In genomic region chr5:122548671-122549070, GRCm38 (mm10) we compare ENCODE assay signal across 9 mouse cellular contexts. TPM values are rescaled to one million over a fixed set of nuclear protein-coding genes. Genes with fewer than 3 reads are reported as not detected.
DNase-seq lines count a peak whose midpoint lies in the region; ATAC-seq and TF ChIP-seq lines count a peak whose summit lies in the region.
"Had no signal": no experiment of that assay in that cellular context is flagged by ENCODE, and none has a peak within 500 bp of the region (broad histone marks: within the 10 kb centered on the region; RNA-seq: fewer than 3 reads in every experiment).

No protein-coding gene starts in this region.

- no peaks in the 10 kb centered on the region for H3K36me3 ChIP-seq in liver, adult 2 months (ENCODE audit: control insufficient read depth, insufficient read depth, low read length)
- no peaks in the 10 kb centered on the region for H3K36me3 ChIP-seq in heart, embryonic 16.5 days (ENCODE audit: control insufficient read depth, insufficient read depth)
- no peaks in the 10 kb centered on the region for H3K36me3 ChIP-seq in liver, embryonic 16.5 days (ENCODE audit: control insufficient read depth, insufficient read depth)

- no peak overlapping the region for H3K9ac ChIP-seq in liver, adult 2 months (ENCODE audit: low read depth, low read length)
- H3K9ac ChIP-seq in heart, embryonic 16.5 days (ENCODE audit: low read length): peak overlapping the region; percentile 41
- H3K9ac ChIP-seq in liver, embryonic 16.5 days (ENCODE audit: low read depth, low read length): no peak overlapping the region
- H3K9ac ChIP-seq: neural tube, embryonic 13.5 days had no signal

- peak; percentile 28; the same call in 1 of the 2 replicates for ATAC-seq in heart, embryonic 16.5 days (replicated peaks; ENCODE audit: extremely low read depth, insufficient read depth, low FRiP score)
- peak; percentile 59 for ATAC-seq in liver, embryonic 16.5 days (ENCODE audit: low read depth)

- H3K4me3 ChIP-seq in liver, adult 2 months (ENCODE audit: insufficient read depth, low read depth, low read length): no peak overlapping the region
- no peak overlapping the region for H3K4me3 ChIP-seq in heart, embryonic 16.5 days (ENCODE audit: low read length)
- no peak overlapping the region for H3K4me3 ChIP-seq in liver, embryonic 16.5 days (ENCODE audit: low read depth, low read length)
- H3K4me3 ChIP-seq: neural tube, embryonic 13.5 days had no signal

- 20% methylated on average over 6 of the region's 6 CpGs for WGBS in liver, adult 2 months
- 47% methylated on average over 6 of the region's 6 CpGs for WGBS in heart, embryonic 16.5 days
- WGBS in liver, embryonic 16.5 days (ENCODE audit: insufficient replicate concordance): 49% methylated on average over 6 of the region's 6 CpGs

- H3K9me3 ChIP-seq in heart, embryonic 16.5 days (replicated peaks; ENCODE audit: control insufficient read depth, low read length): no peaks in the 10 kb centered on the region
- no peaks in the 10 kb centered on the region for H3K9me3 ChIP-seq in liver, embryonic 16.5 days (replicated peaks; ENCODE audit: control insufficient read depth, low read length)
- H3K9me3 ChIP-seq: neural tube, embryonic 13.5 days had no signal

- H3K4me2 ChIP-seq in heart, embryonic 16.5 days (ENCODE audit: low read depth, low read length): no peak overlapping the region
- no peak overlapping the region for H3K4me2 ChIP-seq in liver, embryonic 16.5 days (ENCODE audit: low read depth, low read length)
- H3K4me2 ChIP-seq: neural tube, embryonic 13.5 days had no signal

- no peaks in the 10 kb centered on the region for H3K79me2 ChIP-seq in liver, adult 2 months (ENCODE audit: control insufficient read depth, insufficient read depth, low read length)

- TF ChIP-seq CTCF in liver, adult 2 months (IDR thresholded peaks at IDR 0.05; ENCODE audit: low read depth, low read length): no peak

- TF ChIP-seq POLR2A in liver, adult 2 months (IDR thresholded peaks at IDR 0.05; ENCODE audit: extremely low read depth, insufficient read depth, low read length): no peak

- H3K4me1 ChIP-seq in liver, adult 2 months (ENCODE audit: control insufficient read depth, insufficient read depth, low read length): peaks cover 7% of the 10 kb centered on the region
- H3K4me1 ChIP-seq in heart, embryonic 16.5 days (ENCODE audit: control insufficient read depth, insufficient read depth, low read length): peaks cover 36% of the 10 kb centered on the region
- no peaks in the 10 kb centered on the region; the same call in none of the 2 replicates for H3K4me1 ChIP-seq in liver, embryonic 16.5 days (ENCODE audit: control insufficient read depth, low read depth, low read length)

- H3K27ac ChIP-seq in liver, adult 2 months (replicated peaks; ENCODE audit: insufficient read depth, low read depth, low read length): peak overlapping the region; percentile 34
- H3K27ac ChIP-seq in heart, embryonic 16.5 days (ENCODE audit: low read length): peak overlapping the region; percentile 84
- H3K27ac ChIP-seq in liver, embryonic 16.5 days (ENCODE audit: low read length): peak overlapping the region; percentile 42; the same call in 1 of the 2 replicates

- peak; percentile 87 for DNase-seq in liver, adult 2 months (ENCODE audit: extremely low read depth, low read depth, low spot score)
- no peak for DNase-seq in liver
- DNase-seq in thymus, postnatal 0 days (ENCODE audit: low spot score): peak; percentile 46
- DNase-seq in urinary bladder, postnatal 10 days (ENCODE audit: low spot score): no peak
- no peak for DNase-seq in frontal cortex, adult 2 months (ENCODE audit: extremely low spot score in 1 of 2, low spot score in 1 of 2)
- DNase-seq in layer of hippocampus, adult 8-10 months (ENCODE audit: low spot score in 2 of 2): no peak

- H3K27me3 ChIP-seq in liver, adult 2 months (ENCODE audit: control insufficient read depth, insufficient read depth, low read length): no peaks in the 10 kb centered on the region
- no peaks in the 10 kb centered on the region for H3K27me3 ChIP-seq in heart, embryonic 16.5 days (ENCODE audit: control insufficient read depth, insufficient read depth, low read length)
- H3K27me3 ChIP-seq in liver, embryonic 16.5 days (ENCODE audit: control insufficient read depth, insufficient read depth, low read depth, low read length): no peaks in the 10 kb centered on the region; the same call in 1 of the 2 replicates
- H3K27me3 ChIP-seq: neural tube, embryonic 13.5 days had no signal

RNA-seq across cellular contexts. Expression of gene Atp2a2, which starts 46.6 kb away (rescaled TPM):
- 44.6 and 65.4 TPM in 2 replicates for total RNA-seq in liver, adult 2 months (2014; rRNA removed)
- 46.0 and 50.5 TPM in 2 replicates for polyA plus RNA-seq in liver, adult 2 months (2012; rRNA removed)
- 306 and 316 TPM in 2 replicates for polyA plus RNA-seq in heart, embryonic 16.5 days (2015; fragmentation: Nextera tagmentation; extraction: Ambion mirVana)
- polyA plus RNA-seq in liver, embryonic 16.5 days (2015; fragmentation: Nextera tagmentation; extraction: Ambion mirVana): 10.0 and 11.3 TPM in 2 replicates
- 20.2 and 22.6 TPM in 2 replicates for polyA plus RNA-seq in thymus, postnatal 0 days (2015; fragmentation: Nextera tagmentation; extraction: Ambion mirVana)
- 269 and 275 TPM in 2 replicates for polyA plus RNA-seq in frontal cortex, adult 2 months (2012; rRNA removed)
- total RNA-seq in layer of hippocampus, adult 8-10 months (2022): 100 to 1,000 TPM; 558 to 681 (median 612) TPM

Comparison
In these comparisons a context has a peak if more than half of its experiments do, and no peak if none do; other contexts are left out.
1. DNase-seq: peak in liver, adult 2 months (single experiment) and thymus, postnatal 0 days (single experiment); none in liver (single experiment), urinary bladder, postnatal 10 days (single experiment), frontal cortex, adult 2 months (0 of 2) and layer of hippocampus, adult 8-10 months (0 of 2).
2. H3K27ac ChIP-seq: peak in every context shown above with its lines; median percentile 84 in heart, embryonic 16.5 days; 42 in liver, embryonic 16.5 days; 34 in liver, adult 2 months.